Mouse (Mus musculus): ENCODE results near the gene B3gntl1.
A peak's percentile ranks its signal among the peaks of the same experiment; 100 is the strongest.
"Not testable (repeated sequence)": the region's sequence is repeated elsewhere in the genome, so short reads cannot be mapped to it uniquely, and the experiment has no call there.

Gene B3gntl1

GRCm38 (mm10) chr11:121685491-121686001 lies 12.6 kb upstream of the B3gntl1 start:
- DNase-seq (ENCODE audit: low spot score), result no peak

- no peak for DNase-seq (ENCODE audit: low spot score)
Measured at GRCm38 (mm10) chr11:121683243-121683642, 10.3 kb upstream of the B3gntl1 start.

DNA sequence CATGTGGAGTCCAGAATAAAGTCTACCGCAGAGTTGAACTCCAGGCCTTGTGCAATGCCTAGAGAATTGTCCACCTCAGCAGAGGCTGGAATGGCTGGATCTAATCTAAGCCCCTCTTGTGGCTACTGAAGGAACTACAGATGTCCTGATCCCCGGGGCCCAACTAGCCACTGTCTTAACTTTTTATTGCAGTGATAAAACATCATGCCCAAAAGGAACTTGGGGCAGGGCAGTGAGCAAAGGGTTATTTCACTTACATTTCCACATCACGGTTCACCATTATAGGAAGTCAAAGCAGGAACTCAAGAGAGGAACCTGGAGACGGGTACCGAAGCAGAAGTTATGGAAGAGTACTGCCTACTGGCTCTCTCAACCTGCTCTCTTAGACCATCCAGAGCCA lies 7.8 kb upstream of the B3gntl1 start:
- peak; percentile 51 for DNase-seq (ENCODE audit: low spot score)

DNA sequence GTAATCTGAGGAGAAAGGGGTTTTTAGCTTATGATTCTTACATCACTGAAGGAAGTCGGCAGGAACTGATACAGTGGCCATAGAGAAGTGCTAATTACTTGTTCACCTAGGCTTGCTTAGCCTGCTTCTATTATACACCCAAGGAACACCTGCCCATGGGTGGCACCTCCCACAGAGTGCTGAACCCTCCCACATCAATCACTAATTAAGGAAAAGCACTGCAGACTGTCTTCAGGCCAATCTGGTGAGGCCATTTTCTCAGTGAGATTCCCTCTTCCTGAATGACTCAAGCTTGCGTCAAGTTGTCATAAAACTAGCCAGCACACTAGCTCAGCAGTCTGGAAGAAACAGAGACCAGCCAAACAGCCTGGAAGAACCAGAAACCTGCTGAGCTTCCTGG lies 6.6 kb upstream of the B3gntl1 start:
- no peak for DNase-seq (ENCODE audit: low spot score)

- DNase-seq (ENCODE audit: low spot score), result no peak
Measured at GRCm38 (mm10) chr11:121676836-121677235, 3.9 kb upstream of the B3gntl1 start.

- no peak for DNase-seq (ENCODE audit: low spot score)
Measured at GRCm38 (mm10) chr11:121673629-121674028, 676 bp upstream of the B3gntl1 start.

DNA sequence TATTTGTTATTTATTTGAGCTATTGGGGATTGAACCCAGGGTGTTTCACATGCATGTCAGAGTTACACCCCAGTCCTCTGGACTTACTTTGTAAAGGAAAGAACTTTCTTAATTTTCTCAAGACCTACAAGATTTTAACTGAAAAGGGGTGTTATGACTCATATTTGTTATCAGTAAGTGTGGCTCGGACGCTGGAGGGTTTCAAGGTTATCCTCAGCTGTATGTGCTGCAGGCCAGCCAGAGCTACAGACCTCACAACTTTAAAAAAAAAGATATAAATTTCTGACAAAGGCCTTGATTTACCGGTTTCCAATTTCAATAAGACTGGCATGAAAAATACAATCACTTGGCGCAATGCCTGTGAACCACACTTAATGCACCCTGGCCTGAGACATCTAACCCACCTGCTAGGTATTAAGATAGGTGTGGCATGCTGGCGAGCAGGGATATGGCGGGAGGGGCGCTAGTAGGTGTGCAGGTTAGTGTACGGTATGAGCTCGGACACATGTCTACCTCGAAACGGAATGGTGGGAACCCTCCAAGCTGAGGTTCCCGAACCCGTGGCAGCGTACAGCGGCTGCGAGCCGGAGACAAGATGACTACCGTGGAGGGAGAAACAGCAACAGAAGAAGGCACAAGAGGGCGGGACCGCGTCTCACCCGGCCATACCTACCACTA lies 502 bp downstream of the B3gntl1 start:
- no peak for DNase-seq (ENCODE audit: low spot score)

- DNase-seq (ENCODE audit: low spot score), result no peak
Measured at GRCm38 (mm10) chr11:121670926-121671325, 2.0 kb downstream of the B3gntl1 start.

- DNase-seq (ENCODE audit: low spot score), result no peak
Measured at GRCm38 (mm10) chr11:121668776-121669175, 4.2 kb downstream of the B3gntl1 start.

- DNase-seq (ENCODE audit: low spot score), result no peak
Measured at GRCm38 (mm10) chr11:121667541-121667940, 5.4 kb downstream of the B3gntl1 start.

DNA sequence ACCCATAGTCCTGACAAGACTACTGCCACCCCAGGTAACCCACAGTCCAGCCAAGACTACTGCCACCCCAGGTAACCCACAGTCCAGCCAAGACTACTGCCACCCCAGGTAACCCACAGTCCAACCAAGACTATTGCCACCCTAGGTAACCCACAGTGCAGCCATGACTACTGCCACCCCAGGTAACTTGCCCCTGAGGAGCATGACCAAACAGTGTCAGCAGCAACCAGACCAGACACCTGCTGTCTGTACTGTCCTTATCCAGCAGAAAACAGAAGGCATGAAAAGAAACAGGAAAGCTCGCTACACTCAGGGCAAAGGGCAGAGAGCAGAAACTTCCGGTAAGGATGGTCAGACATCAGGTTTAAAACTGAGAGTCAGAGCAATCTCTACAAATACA lies 11.8 kb downstream of the B3gntl1 start:
- no peak for DNase-seq (ENCODE audit: low spot score)

- DNase-seq (ENCODE audit: low spot score), result not testable (repeated sequence)
Measured at GRCm38 (mm10) chr11:121660604-121661003, 12.3 kb downstream of the B3gntl1 start.

- DNase-seq (ENCODE audit: low spot score), result no peak
Measured at GRCm38 (mm10) chr11:121658151-121658550, 14.8 kb downstream of the B3gntl1 start.

GRCm38 (mm10) chr11:121655807-121656511 lies 17.0 kb downstream of the B3gntl1 start:
- DNase-seq (ENCODE audit: low spot score), result no peak

- DNase-seq (ENCODE audit: low spot score), result no peak
Measured at GRCm38 (mm10) chr11:121655166-121655806, 17.7 kb downstream of the B3gntl1 start.

GRCm38 (mm10) chr11:121654406-121654945 lies 18.5 kb downstream of the B3gntl1 start:
- DNase-seq (ENCODE audit: low spot score), result peak; percentile 18

DNA sequence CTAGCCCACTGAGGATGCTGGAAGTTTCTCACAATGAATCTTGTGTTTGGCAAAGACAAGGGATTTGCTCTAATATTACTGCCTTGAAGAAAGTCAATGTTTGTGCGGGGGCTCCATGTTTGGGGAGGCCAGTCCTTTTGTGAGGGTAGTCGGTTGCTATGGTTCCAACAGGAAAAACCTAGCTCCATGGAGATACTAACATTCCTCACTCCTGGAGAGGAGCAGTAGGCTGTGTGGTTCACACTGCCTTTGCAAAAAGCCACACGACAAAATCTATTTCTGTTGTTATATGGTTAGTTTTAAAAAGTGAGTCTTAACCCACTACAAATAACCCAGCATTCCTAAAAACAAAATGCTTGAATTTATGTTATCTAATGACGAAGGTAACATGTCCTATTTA lies 19.3 kb downstream of the B3gntl1 start:
- DNase-seq (ENCODE audit: low spot score), result no peak

- DNase-seq (ENCODE audit: low spot score), result peak; percentile 75
Measured at GRCm38 (mm10) chr11:121652547-121653305, 20.2 kb downstream of the B3gntl1 start.

- DNase-seq (ENCODE audit: low spot score), result no peak
Measured at GRCm38 (mm10) chr11:121651983-121652382, 21.0 kb downstream of the B3gntl1 start.

- no peak for DNase-seq (ENCODE audit: low spot score)
Measured at GRCm38 (mm10) chr11:121651556-121651955, 21.4 kb downstream of the B3gntl1 start.

DNA sequence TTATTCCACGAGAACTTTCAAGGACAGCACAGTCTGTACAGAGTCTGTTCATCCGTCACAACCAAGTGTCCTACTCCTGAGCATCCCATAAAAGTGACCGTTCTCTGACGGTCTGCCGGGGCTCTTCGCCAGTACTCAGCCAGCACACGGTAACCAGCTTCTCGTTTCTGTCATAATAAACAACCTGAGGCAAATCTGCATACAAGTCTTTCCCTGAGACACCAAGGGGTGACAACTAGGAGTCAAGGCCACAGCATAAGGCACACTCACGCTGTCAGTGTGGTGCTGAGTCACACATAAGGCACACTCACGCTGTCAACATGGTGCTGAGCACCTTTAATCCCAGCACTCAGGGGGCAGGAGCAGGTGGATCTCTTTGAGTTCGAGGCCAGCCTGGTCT lies 22.3 kb downstream of the B3gntl1 start:
- DNase-seq (ENCODE audit: low spot score), result no peak

DNA sequence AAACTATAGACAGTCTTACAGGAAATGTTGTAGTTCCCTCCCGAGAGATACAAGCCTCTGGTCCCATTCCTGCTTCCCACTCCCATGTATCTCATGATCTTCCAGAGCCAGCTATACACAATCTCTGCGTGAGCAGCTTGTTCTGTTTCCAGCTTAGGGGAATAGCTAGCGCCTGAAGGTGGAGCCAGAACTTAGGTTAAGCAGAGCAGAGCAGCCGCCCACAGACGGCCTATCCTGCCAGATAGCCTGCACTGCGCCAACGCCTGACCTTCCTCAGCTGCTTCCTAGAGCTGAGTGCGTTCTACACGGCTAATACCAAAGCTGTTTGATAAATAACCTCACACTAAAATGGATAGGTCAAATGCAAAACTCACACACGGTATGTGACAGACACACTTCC lies 23.1 kb downstream of the B3gntl1 start:
- peak; percentile 17 for DNase-seq (ENCODE audit: low spot score)

Data from lung, postnatal 25 days (tissue).